Mouse (Mus musculus) kidney, embryonic 16.5 days (tissue): Measurements from ENCODE around the gene Psmd9. TPM values are rescaled to one million over a fixed set of nuclear protein-coding genes. Genes with fewer than 3 reads are reported as not detected.

Experiments
- polyA plus RNA-seq: library from polyadenylated mRNA; unstranded; fragments of >200 nt; fragmentation: Nextera tagmentation; extraction: Ambion mirVana; gene quantifications from 2 replicates; pipeline ENCODE4 v1.2.1, GENCODE M21; 2015

Psmd9 gene
- polyA plus RNA-seq, 1 experiment from 2014 or later: 86.9 TPM

Other genes with a start within 250 kb of the Psmd9 start
- 92.2 and 95.6 TPM in 2 replicates for gene Kdm2b, start 179.6 kb upstream of the Psmd9 start, polyA plus RNA-seq
- gene Orai1, start 154.3 kb upstream of the Psmd9 start, polyA plus RNA-seq: 17.5 and 22.1 TPM in 2 replicates
- 0.56 TPM in 1 of 2 replicates, not detected in the other for gene Morn3, start 122.4 kb upstream of the Psmd9 start, polyA plus RNA-seq
- 16.8 and 20.0 TPM in 2 replicates for gene Tmem120b, start 101.0 kb upstream of the Psmd9 start, polyA plus RNA-seq
- gene Rhof, start 36.7 kb upstream of the Psmd9 start, polyA plus RNA-seq: 3.2 and 3.8 TPM in 2 replicates
- gene Setd1b, start 27.2 kb upstream of the Psmd9 start, polyA plus RNA-seq: 8.4 and 11.0 TPM in 2 replicates
- gene Hpd, start 13.3 kb downstream of the Psmd9 start, polyA plus RNA-seq: 0.23 and 0.29 TPM in 2 replicates
- 1.5 and 1.7 TPM in 2 replicates for gene Wdr66, start 82.7 kb downstream of the Psmd9 start, polyA plus RNA-seq
- 40.0 and 47.9 TPM in 2 replicates for gene Bcl7a, start 174.4 kb downstream of the Psmd9 start, polyA plus RNA-seq
- gene Mlxip, start 225.4 kb downstream of the Psmd9 start, polyA plus RNA-seq: 17.4 and 21.1 TPM in 2 replicates